Mouse (Mus musculus): ENCODE measurements at regions not wholly inside any gene's neighbourhood (a gene's known extent, or its start where the extent isn't known, plus 50 kb on each side); places are given as distances from the start of the nearest gene placed in this dataset.

- no peak for TF ChIP-seq CTCF (IDR thresholded peaks at IDR 0.05; ENCODE audit: low read depth)
- H3K4me2 ChIP-seq (ENCODE audit: low read length), result no peak overlapping the region
- H3K9ac ChIP-seq (ENCODE audit: low read depth, low read length), result no peak overlapping the region
- no peak overlapping the region for H3K27ac ChIP-seq
- WGBS, result 87% methylated on average over 1 of the region's 1 CpGs
- H3K36me3 ChIP-seq (ENCODE audit: insufficient read depth, low read length), result no peaks in the 10 kb centered on the region
- no peaks in the 10 kb centered on the region for H3K9me3 ChIP-seq (replicated peaks; ENCODE audit: low read length)
- H3K4me3 ChIP-seq (replicated peaks; ENCODE audit: low read depth, low read length), result no peak overlapping the region
- H3K4me1 ChIP-seq (replicated peaks; ENCODE audit: insufficient read depth, low read length), result no peaks in the 10 kb centered on the region
- no peak for ATAC-seq (replicated peaks; ENCODE audit: low FRiP score, low read depth)
- H3K27me3 ChIP-seq (ENCODE audit: insufficient read depth, low read length), result no peaks in the 10 kb centered on the region
- DNase-seq (ENCODE audit: low spot score), result no peak
These were observed 378.1 kb upstream of the Cdh19 start for GRCm38 (mm10) chr1:111355435-111355834.

- Histone ChIP-seq H3K27me3 (ENCODE audit: insufficient read depth, low read length) (no peaks in the 10 kb centered on the region), H3K9me3 (replicated peaks; ENCODE audit: low read length) (no peaks in the 10 kb centered on the region), H3K4me1 (replicated peaks; ENCODE audit: insufficient read depth, low read length) (no peaks in the 10 kb centered on the region), H3K9ac (ENCODE audit: low read depth, low read length) (no peak overlapping the region), H3K4me2 (ENCODE audit: low read length) (no peak overlapping the region), H3K27ac (no peak overlapping the region), H3K4me3 (replicated peaks; ENCODE audit: low read depth, low read length) (no peak overlapping the region), H3K36me3 (ENCODE audit: insufficient read depth, low read length) (no peaks in the 10 kb centered on the region)
- no peak for DNase-seq (ENCODE audit: low spot score)
- ATAC-seq (replicated peaks; ENCODE audit: low FRiP score, low read depth), result no peak
- no peak for TF ChIP-seq CTCF (IDR thresholded peaks at IDR 0.05; ENCODE audit: low read depth)
- WGBS, result 66% methylated on average over 2 of the region's 2 CpGs
These were observed 360.5 kb upstream of the Cdh19 start for GRCm38 (mm10) chr1:111337927-111338326.

- H3K9me3 ChIP-seq (replicated peaks; ENCODE audit: low read length), result no peaks in the 10 kb centered on the region
- no peak overlapping the region for H3K9ac ChIP-seq (ENCODE audit: low read depth, low read length)
- no peak overlapping the region for H3K4me2 ChIP-seq (ENCODE audit: low read length)
- DNase-seq (ENCODE audit: low spot score), result no peak
- no peak for ATAC-seq (replicated peaks; ENCODE audit: low FRiP score, low read depth)
- no peak for TF ChIP-seq CTCF (IDR thresholded peaks at IDR 0.05; ENCODE audit: low read depth)
- no peaks in the 10 kb centered on the region for H3K36me3 ChIP-seq (ENCODE audit: insufficient read depth, low read length)
- no peak overlapping the region for H3K27ac ChIP-seq
- no peaks in the 10 kb centered on the region for H3K27me3 ChIP-seq (ENCODE audit: insufficient read depth, low read length)
- WGBS, result 88% methylated on average over 11 of the region's 11 CpGs
- H3K4me3 ChIP-seq (replicated peaks; ENCODE audit: low read depth, low read length), result no peak overlapping the region
- H3K4me1 ChIP-seq (replicated peaks; ENCODE audit: insufficient read depth, low read length), result no peaks in the 10 kb centered on the region
These were observed 324.9 kb upstream of the Cdh19 start for GRCm38 (mm10) chr1:111302268-111302667.

GRCm38 (mm10) chr1:111286385-111286784 is 309.0 kb upstream of the Cdh19 start:
- 69% methylated on average over 4 of the region's 4 CpGs for WGBS
- no peaks in the 10 kb centered on the region for H3K4me1 ChIP-seq (replicated peaks; ENCODE audit: insufficient read depth, low read length)
- H3K9me3 ChIP-seq (replicated peaks; ENCODE audit: low read length), result no peaks in the 10 kb centered on the region
- no peaks in the 10 kb centered on the region for H3K36me3 ChIP-seq (ENCODE audit: insufficient read depth, low read length)
- no peak overlapping the region for H3K4me2 ChIP-seq (ENCODE audit: low read length)
- ATAC-seq (replicated peaks; ENCODE audit: low FRiP score, low read depth), result no peak
- DNase-seq (ENCODE audit: low spot score), result peak; percentile 0
- no peak overlapping the region for H3K27ac ChIP-seq
- H3K4me3 ChIP-seq (replicated peaks; ENCODE audit: low read depth, low read length), result no peak overlapping the region
- H3K9ac ChIP-seq (ENCODE audit: low read depth, low read length), result no peak overlapping the region
- H3K27me3 ChIP-seq (ENCODE audit: insufficient read depth, low read length), result no peaks in the 10 kb centered on the region
- TF ChIP-seq CTCF (IDR thresholded peaks at IDR 0.05; ENCODE audit: low read depth), result no peak

GRCm38 (mm10) chr1:111285916-111286315 is 308.5 kb upstream of the Cdh19 start:
- 74% methylated on average over 3 of the region's 3 CpGs for WGBS
- no peak overlapping the region for H3K4me3 ChIP-seq (replicated peaks; ENCODE audit: low read depth, low read length)
- no peak for TF ChIP-seq CTCF (IDR thresholded peaks at IDR 0.05; ENCODE audit: low read depth)
- H3K27me3 ChIP-seq (ENCODE audit: insufficient read depth, low read length), result no peaks in the 10 kb centered on the region
- H3K9ac ChIP-seq (ENCODE audit: low read depth, low read length), result no peak overlapping the region
- H3K36me3 ChIP-seq (ENCODE audit: insufficient read depth, low read length), result no peaks in the 10 kb centered on the region
- DNase-seq (ENCODE audit: low spot score), result no peak
- H3K27ac ChIP-seq, result no peak overlapping the region
- no peak overlapping the region for H3K4me2 ChIP-seq (ENCODE audit: low read length)
- ATAC-seq (replicated peaks; ENCODE audit: low FRiP score, low read depth), result no peak; the same call in 1 of the 2 replicates
- no peaks in the 10 kb centered on the region for H3K9me3 ChIP-seq (replicated peaks; ENCODE audit: low read length)
- H3K4me1 ChIP-seq (replicated peaks; ENCODE audit: insufficient read depth, low read length), result no peaks in the 10 kb centered on the region

- H3K4me2 ChIP-seq (ENCODE audit: low read length), result no peak overlapping the region
- H3K9ac ChIP-seq (ENCODE audit: low read depth, low read length), result no peak overlapping the region
- ATAC-seq (replicated peaks; ENCODE audit: low FRiP score, low read depth) (no peak), DNase-seq (ENCODE audit: low spot score) (no peak)
- TF ChIP-seq CTCF (IDR thresholded peaks at IDR 0.05; ENCODE audit: low read depth), result no peak
- no peak overlapping the region for H3K4me3 ChIP-seq (replicated peaks; ENCODE audit: low read depth, low read length)
- no peaks in the 10 kb centered on the region for H3K9me3 ChIP-seq (replicated peaks; ENCODE audit: low read length)
- no peaks in the 10 kb centered on the region for H3K4me1 ChIP-seq (replicated peaks; ENCODE audit: insufficient read depth, low read length)
- no peaks in the 10 kb centered on the region for H3K27me3 ChIP-seq (ENCODE audit: insufficient read depth, low read length)
- H3K27ac ChIP-seq, result no peak overlapping the region
- no peaks in the 10 kb centered on the region for H3K36me3 ChIP-seq (ENCODE audit: insufficient read depth, low read length)
These were observed 265.4 kb upstream of the Cdh19 start for GRCm38 (mm10) chr1:111242814-111243213.

GRCm38 (mm10) chr1:111242344-111242743 is 265.0 kb upstream of the Cdh19 start:
- Histone ChIP-seq H3K27ac (no peak overlapping the region), H3K27me3 (ENCODE audit: insufficient read depth, low read length) (no peaks in the 10 kb centered on the region), H3K4me1 (replicated peaks; ENCODE audit: insufficient read depth, low read length) (no peaks in the 10 kb centered on the region), H3K9me3 (replicated peaks; ENCODE audit: low read length) (no peaks in the 10 kb centered on the region), H3K4me2 (ENCODE audit: low read length) (no peak overlapping the region), H3K9ac (ENCODE audit: low read depth, low read length) (no peak overlapping the region), H3K36me3 (ENCODE audit: insufficient read depth, low read length) (no peaks in the 10 kb centered on the region), H3K4me3 (replicated peaks; ENCODE audit: low read depth, low read length) (no peak overlapping the region)
- DNase-seq (ENCODE audit: low spot score) (peak; percentile 69), ATAC-seq (replicated peaks; ENCODE audit: low FRiP score, low read depth) (no peak)
- 57% methylated on average over 1 of the region's 1 CpGs for WGBS
- TF ChIP-seq CTCF (IDR thresholded peaks at IDR 0.05; ENCODE audit: low read depth), result peak; percentile 65
